Mouse (Mus musculus) liver, adult 2 months (tissue): Measurements from ENCODE around the gene Pex7.

Experiments
- CTCF ChIP-seq: fragments of 200-500 bp; IDR thresholded peaks from 2 replicates; pipeline ENCODE4 v1.5.1; 2011; ENCODE audit warnings: low read depth, low read length, control low read depth
- POLR2A ChIP-seq: fragments of 200-500 bp; IDR thresholded peaks from 2 replicates; pipeline ENCODE4 v1.6.1; 2011; ENCODE audit warnings: low read length, control low read depth; ENCODE audit not compliant: insufficient read depth; ENCODE audit errors: extremely low read depth

DNA sequence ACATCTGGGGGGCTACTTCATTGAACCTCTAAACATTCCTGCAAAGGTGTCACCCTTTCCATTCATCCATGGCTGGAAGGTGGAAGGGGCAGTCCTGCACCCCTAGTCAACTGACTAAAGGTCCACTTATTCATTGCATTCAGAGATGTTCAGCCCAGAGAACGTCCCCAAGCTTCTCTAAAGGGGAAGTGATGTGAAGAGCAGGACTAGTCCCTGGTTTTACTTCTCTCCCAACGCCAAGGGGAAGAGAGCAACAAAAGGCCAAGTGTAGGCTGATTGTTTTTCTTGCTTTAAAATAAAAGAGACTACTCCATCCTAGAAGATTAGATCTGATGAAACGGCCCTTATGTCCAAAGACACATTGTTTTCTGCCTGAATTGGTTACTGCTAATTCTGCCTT is 27.1 kb downstream of the Pex7 start:
- no peak for TF ChIP-seq POLR2A
- no peak for TF ChIP-seq CTCF
